Mouse (Mus musculus): ENCODE results near the gene Ano6.

- TF ChIP-seq CTCF (IDR thresholded peaks at IDR 0.05; ENCODE audit: low read depth): no peak
- no peak for TF ChIP-seq EP300 (optimal IDR thresholded peaks at IDR 0.05)
These were observed 11.5 kb downstream of the Ano6 start for GRCm38 (mm10) chr15:95802140-95802539.

All from stomach, postnatal 0 days (tissue).